Mouse (Mus musculus) embryonic facial prominence, embryonic 13.5 days (tissue): ENCODE results near the gene Acp4. TPM values are rescaled to one million over a fixed set of nuclear protein-coding genes. Genes with fewer than 3 reads are reported as not detected.

Experiments used
- ATAC-seq: fragments of 200-750 bp; cut with Nextera tagmentation; 2 replicates; pipeline ENCODE4 v1.8.0; 2017; ENCODE audit warnings: low read depth; ENCODE audit not compliant: insufficient number of reproducible peaks, insufficient read depth, low FRiP score, low TSS enrichment
- H3K27ac ChIP-seq: fragments of 300-500 bp; sonication (generic); 2 replicates; pipeline ENCODE4 v1.5.1; 2015; ENCODE audit warnings: moderate library complexity, mild to moderate bottlenecking, inconsistent platforms
- H3K27me3 ChIP-seq: fragments of 300-500 bp; sonication (generic); 2 replicates; pipeline ENCODE4 v1.6.1; 2015; ENCODE audit warnings: mild to moderate bottlenecking, inconsistent platforms
- H3K36me3 ChIP-seq: fragments of 300-500 bp; sonication (generic); 2 replicates; pipeline ENCODE4 v1.6.1; 2015; ENCODE audit warnings: mild to moderate bottlenecking, inconsistent platforms
- H3K4me1 ChIP-seq: fragments of 300-500 bp; sonication (generic); 2 replicates; pipeline ENCODE4 v1.6.1; 2015; ENCODE audit warnings: inconsistent platforms
- H3K4me2 ChIP-seq: fragments of 300-500 bp; sonication (generic); 2 replicates; pipeline ENCODE4 v1.6.1; 2015; ENCODE audit warnings: moderate library complexity, mild to moderate bottlenecking, inconsistent platforms
- H3K4me3 ChIP-seq: fragments of 300-500 bp; sonication (generic); 2 replicates; pipeline ENCODE4 v1.5.1; 2015; ENCODE audit warnings: mild to moderate bottlenecking, inconsistent platforms
- H3K9ac ChIP-seq: fragments of 300-500 bp; sonication (generic); 2 replicates; pipeline ENCODE4 v1.6.1; 2015; ENCODE audit warnings: mild to moderate bottlenecking, inconsistent platforms
- H3K9me3 ChIP-seq: fragments of 300-500 bp; sonication (generic); 2 replicates; pipeline ENCODE4 v1.6.1; 2016; ENCODE audit warnings: inconsistent platforms
- WGBS: fragments of 180-500 bp; shearing (Covaris S2); methylation state at CpG from one replicate; pipeline ENCODE4 v1.1.7; 2015; ENCODE audit warnings: mixed read lengths; 5-methylcytosine and 5-hydroxymethylcytosine counted together
- polyA plus RNA-seq: library from polyadenylated mRNA; unstranded; fragments of >200 nt; fragmentation: Nextera tagmentation; extraction: Ambion mirVana; gene quantifications from 2 replicates; pipeline ENCODE4 v1.2.1, GENCODE M21; 2015

The Acp4 gene
- polyA plus RNA-seq, 1 experiment from 2014 or later: 0.13 TPM

DNA sequence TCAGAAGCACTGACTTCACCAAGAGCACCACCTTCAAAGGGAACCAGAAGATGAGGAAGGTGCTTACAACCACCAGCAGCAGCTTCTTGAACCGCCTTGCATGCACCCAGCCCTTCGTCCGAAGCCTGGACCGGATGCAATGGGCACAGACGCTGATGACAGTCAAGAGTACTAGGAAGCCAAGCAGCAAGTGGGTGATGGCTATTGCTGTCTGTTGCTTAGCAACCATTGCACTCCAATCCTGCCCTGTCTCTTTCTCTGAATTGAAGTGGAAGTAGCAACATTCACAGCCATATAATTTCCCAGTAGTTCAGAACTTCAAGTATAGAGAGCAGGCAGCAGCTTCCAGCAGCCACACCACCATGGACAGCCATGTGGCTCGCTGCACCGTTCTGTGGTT, 24.4 kb upstream of the Acp4 start:
- Histone ChIP-seq H3K4me1 (no peaks in the 10 kb centered on the region), H3K4me3 (no peak overlapping the region), H3K27me3 (peaks cover 7% of the 10 kb centered on the region; the same call in 1 of the 2 replicates)

DNA sequence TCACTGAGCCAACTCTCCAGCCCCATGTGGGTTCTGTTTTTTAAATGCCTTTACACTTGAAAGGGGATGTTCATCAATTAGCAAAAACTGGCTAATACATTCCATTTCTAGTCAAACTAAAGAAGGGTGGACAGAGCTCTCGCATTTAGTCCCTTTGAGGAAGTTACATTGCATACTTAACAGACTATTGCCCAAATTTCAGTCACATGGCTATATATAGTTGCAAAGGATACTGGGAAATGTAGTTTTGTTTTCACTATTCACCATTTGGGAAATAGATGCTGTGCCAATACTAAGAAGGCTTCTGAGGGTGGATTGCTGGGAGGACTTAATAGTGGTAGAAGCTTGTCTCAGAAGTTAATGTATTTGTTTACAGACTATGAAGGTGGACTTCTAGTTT, 23.8 kb upstream of the Acp4 start:
- no peaks in the 10 kb centered on the region for H3K36me3 ChIP-seq
- H3K4me2 ChIP-seq: no peak overlapping the region
- H3K9me3 ChIP-seq: peaks cover 5% of the 10 kb centered on the region; the same call in 1 of the 2 replicates
- no peak for ATAC-seq
- peaks cover 7% of the 10 kb centered on the region for H3K27me3 ChIP-seq
- H3K9ac ChIP-seq: no peak overlapping the region
- no peak overlapping the region for H3K4me3 ChIP-seq
- H3K4me1 ChIP-seq: no peaks in the 10 kb centered on the region
- WGBS: 63% methylated on average over 1 of the region's 1 CpGs
- H3K27ac ChIP-seq: no peak overlapping the region

More for the DNA sequence above, 24.4 kb upstream of the Acp4 start:
- ATAC-seq: no peak
- no peak overlapping the region for H3K9ac ChIP-seq
- H3K4me2 ChIP-seq: no peak overlapping the region
- H3K27ac ChIP-seq: no peak overlapping the region
- 83% methylated on average over 7 of the region's 7 CpGs for WGBS
- no peaks in the 10 kb centered on the region for H3K36me3 ChIP-seq
- peaks cover 5% of the 10 kb centered on the region; the same call in 1 of the 2 replicates for H3K9me3 ChIP-seq

DNA sequence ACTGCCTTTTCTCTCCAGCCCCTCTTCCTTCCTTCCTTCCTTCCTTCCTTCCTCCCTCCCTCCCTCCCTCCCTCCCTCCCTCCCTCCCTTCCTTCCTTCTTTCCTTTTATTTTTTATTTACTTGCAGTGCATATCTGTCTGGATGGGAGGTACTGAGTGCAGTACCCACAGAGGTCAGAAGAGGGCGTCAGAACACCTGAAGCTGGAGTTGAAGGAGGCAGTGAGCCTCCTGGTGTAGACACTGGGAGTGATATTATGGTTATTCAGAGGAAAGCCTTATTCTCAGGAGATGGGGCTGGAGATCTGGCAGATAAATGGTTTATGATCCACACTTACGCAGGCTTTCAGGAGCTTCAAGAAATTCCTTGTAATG, 20.1 kb upstream of the Acp4 start:
- Histone ChIP-seq H3K36me3 (no peaks in the 10 kb centered on the region), H3K4me3 (no peak overlapping the region), H3K9me3 (peaks cover 5% of the 10 kb centered on the region; the same call in 1 of the 2 replicates), H3K27me3 (peaks cover 31% of the 10 kb centered on the region), H3K9ac (no peak overlapping the region), H3K4me2 (no peak overlapping the region), H3K27ac (no peak overlapping the region), H3K4me1 (no peaks in the 10 kb centered on the region)
- no peak for ATAC-seq
- WGBS: 43% methylated on average over 2 of the region's 2 CpGs

DNA sequence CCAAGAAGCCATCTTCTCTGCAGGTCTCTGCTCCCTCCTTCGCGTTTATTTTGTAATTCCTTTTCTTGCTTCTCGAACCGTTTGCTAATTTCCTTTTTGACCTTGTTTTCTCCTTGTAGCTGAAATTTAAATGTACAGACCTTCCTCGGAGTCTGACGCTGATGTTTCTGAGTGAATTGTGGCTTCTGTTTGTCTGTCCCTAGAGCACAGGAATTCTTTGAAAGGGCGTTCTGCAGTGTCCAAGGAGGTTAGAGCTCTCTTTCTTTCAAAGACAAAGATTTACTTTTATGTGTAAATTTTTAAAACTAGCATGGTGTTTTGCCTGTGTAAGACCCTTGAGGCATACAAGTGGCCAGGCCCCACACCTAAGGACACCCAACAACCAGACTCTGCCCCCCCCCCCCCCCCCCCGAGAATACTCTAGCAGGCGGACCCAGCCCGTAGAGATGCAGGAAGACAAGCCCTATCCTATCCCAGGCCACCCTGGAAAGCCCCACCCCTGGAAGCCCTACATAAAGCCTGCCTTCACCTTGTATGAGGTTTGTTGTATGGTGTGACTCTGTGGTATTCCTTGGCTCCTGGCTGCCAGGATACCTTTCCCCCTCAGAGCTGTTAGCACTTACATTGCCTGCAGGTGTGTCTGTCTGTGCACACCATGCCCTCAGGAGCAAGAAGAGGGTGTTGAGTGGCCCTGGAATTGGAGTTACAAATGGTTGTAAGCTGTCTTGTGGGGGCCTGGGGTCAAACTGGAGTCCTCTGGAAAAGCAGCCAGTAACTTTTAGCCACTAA, 19.5 kb upstream of the Acp4 start:
- Histone ChIP-seq H3K9me3 (peaks cover 5% of the 10 kb centered on the region; the same call in 1 of the 2 replicates), H3K4me3 (no peak overlapping the region), H3K9ac (no peak overlapping the region), H3K36me3 (no peaks in the 10 kb centered on the region), H3K27me3 (peaks cover 34% of the 10 kb centered on the region), H3K27ac (no peak overlapping the region), H3K4me2 (no peak overlapping the region), H3K4me1 (no peaks in the 10 kb centered on the region)
- WGBS: 75% methylated on average over 9 of the region's 10 CpGs
- ATAC-seq: no peak

DNA sequence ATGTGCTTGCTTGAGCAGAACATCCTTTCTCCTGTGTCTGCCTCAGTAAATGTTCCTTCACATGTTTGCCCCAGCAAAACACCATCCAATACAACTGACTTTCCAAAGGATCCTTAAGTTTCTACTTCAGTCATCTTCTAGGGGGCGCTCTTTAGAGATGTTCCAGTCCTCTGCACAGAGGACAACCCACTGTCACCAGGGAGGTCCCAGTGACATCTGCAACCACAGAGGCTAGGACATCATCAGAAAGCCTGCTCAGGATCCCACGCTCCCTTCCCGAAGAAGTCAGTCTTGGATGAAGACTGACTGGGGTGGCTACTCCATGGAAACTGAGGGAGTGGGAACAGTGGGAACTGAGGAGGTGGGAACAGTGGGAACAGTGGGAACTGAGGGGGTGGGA, 18.4 kb upstream of the Acp4 start:
- Histone ChIP-seq H3K27ac (no peak overlapping the region), H3K27me3 (peaks cover 34% of the 10 kb centered on the region), H3K4me1 (no peaks in the 10 kb centered on the region), H3K9me3 (peaks cover 5% of the 10 kb centered on the region; the same call in 1 of the 2 replicates), H3K36me3 (no peaks in the 10 kb centered on the region), H3K4me2 (no peak overlapping the region), H3K9ac (no peak overlapping the region), H3K4me3 (no peak overlapping the region)
- no peak for ATAC-seq
- WGBS: 79% methylated on average over 3 of the region's 3 CpGs

DNA sequence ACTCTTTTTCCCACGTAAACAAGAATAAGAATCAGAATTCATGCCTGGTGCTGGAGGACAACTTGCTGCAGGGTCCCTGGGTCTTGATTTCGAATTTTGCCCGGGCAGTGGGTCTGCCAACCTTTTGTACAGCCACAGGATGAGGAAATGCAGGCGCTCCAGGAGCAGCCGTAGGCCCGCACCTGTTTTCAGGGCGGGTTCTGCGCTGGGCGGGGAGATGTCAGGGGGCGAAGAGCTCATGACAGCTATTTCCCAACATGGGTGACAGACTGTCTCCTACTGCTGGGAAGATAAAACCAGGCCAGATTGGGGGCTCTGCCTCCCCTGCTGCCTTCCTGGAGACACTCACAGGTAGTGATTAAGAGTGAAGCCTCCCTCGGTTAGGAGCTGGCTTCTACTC, 16.9 kb upstream of the Acp4 start:
- peaks cover 34% of the 10 kb centered on the region for H3K27me3 ChIP-seq
- H3K36me3 ChIP-seq: no peaks in the 10 kb centered on the region
- no peaks in the 10 kb centered on the region for H3K4me1 ChIP-seq
- ATAC-seq: no peak
- no peak overlapping the region for H3K27ac ChIP-seq
- peaks cover 5% of the 10 kb centered on the region; the same call in 1 of the 2 replicates for H3K9me3 ChIP-seq
- WGBS: 34% methylated on average over 11 of the region's 11 CpGs
- H3K4me3 ChIP-seq: no peak overlapping the region
- no peak overlapping the region for H3K9ac ChIP-seq
- H3K4me2 ChIP-seq: no peak overlapping the region

DNA sequence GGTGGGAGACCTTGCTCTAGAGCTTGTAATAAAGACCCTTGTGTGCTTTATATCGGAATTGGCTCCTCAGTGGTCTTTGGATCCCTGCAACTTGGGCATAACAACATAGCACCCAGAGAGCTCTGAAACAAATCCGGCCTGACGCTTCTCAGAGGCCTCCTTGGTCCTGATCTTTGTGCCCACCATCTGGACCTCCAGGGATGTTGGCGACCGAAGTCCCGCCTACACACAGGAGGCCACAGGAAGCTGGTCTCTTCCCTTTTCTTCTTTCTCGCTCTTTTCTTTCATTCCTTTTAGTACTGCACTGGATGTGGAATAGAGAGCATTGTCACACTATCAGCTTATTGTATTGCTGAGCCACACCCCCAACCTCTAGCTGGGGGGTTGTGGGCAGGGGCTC, 16.3 kb upstream of the Acp4 start:
- Histone ChIP-seq H3K4me2 (no peak overlapping the region), H3K27ac (no peak overlapping the region), H3K4me1 (no peaks in the 10 kb centered on the region), H3K9me3 (peaks cover 5% of the 10 kb centered on the region; the same call in 1 of the 2 replicates), H3K4me3 (no peak overlapping the region), H3K27me3 (peaks cover 32% of the 10 kb centered on the region), H3K36me3 (no peaks in the 10 kb centered on the region), H3K9ac (no peak overlapping the region)
- no peak for ATAC-seq
- WGBS: 74% methylated on average over 7 of the region's 7 CpGs

DNA sequence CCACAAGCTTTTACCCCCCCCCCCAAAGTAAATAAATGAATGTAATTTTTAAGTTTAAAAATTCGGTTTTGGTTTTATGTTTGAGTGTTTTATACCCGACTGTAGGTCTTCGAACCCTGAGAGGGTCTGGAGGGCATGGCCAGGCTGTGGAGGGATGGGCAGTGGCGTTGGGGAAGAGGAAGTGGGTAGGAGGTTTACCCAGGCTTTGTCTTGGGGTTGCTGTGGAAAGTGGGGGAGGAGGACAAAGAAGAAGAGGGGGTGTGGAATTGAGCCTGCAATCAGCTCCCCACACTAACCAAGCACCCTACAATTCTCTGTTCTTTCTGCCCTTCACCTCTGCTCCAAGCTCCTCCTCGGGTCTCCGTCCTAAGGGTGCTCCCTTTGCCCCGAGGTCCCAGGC, 15.4 kb upstream of the Acp4 start:
- WGBS: 84% methylated on average over 7 of the region's 7 CpGs
- Histone ChIP-seq H3K27me3 (peaks cover 36% of the 10 kb centered on the region), H3K36me3 (no peaks in the 10 kb centered on the region)

DNA sequence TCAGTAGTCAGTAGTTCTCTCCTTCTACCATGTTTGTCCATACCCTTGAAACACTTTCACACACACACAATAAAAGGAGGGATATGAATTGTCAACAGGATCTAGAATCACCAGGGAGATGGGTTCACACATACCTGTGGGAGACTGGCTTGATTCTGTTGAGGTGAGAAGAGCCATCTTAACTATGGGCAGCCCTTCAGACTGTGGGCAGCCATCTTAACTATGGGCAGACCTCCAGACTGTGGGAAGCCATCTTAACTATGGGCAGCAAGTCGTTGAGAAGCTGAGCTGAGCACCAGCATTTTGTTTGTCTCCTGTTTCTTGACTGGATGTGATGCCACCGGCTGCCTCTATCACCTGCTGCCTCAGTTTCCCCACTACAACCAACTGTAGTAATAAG, 14.1 kb upstream of the Acp4 start:
- no peak for ATAC-seq
- no peak overlapping the region for H3K4me3 ChIP-seq
- 75% methylated on average over 2 of the region's 2 CpGs for WGBS
- no peak overlapping the region for H3K4me2 ChIP-seq
- no peak overlapping the region for H3K9ac ChIP-seq
- H3K27me3 ChIP-seq: peaks cover 43% of the 10 kb centered on the region
- no peak overlapping the region for H3K27ac ChIP-seq
- H3K4me1 ChIP-seq: no peaks in the 10 kb centered on the region
- no peaks in the 10 kb centered on the region for H3K9me3 ChIP-seq
- no peaks in the 10 kb centered on the region for H3K36me3 ChIP-seq

More for the DNA sequence above, 15.4 kb upstream of the Acp4 start:
- Histone ChIP-seq H3K9ac (no peak overlapping the region), H3K4me3 (no peak overlapping the region), H3K27ac (no peak overlapping the region), H3K4me2 (no peak overlapping the region), H3K9me3 (no peaks in the 10 kb centered on the region), H3K4me1 (no peaks in the 10 kb centered on the region)
- ATAC-seq: no peak

DNA sequence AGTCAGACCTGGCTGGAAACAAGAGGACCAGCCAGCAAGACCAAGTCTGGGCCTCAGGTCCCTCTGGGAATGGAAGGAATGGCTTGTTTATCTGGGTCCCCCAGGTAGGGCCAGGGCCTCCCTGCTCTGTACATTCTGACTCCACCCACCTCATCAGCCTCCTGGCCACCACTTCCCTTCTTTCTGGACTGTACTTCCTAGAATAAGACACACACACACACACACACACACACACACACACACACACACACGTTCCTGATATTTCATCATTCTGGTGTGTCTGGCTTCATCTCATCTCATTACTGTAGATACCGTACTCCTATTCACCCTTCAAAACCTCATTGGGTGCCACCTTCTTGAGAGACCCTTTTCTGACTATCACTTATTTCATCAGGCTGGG, 12.2 kb upstream of the Acp4 start:
- H3K27ac ChIP-seq: no peak overlapping the region
- H3K9me3 ChIP-seq: no peaks in the 10 kb centered on the region
- no peak overlapping the region for H3K9ac ChIP-seq
- no peak overlapping the region for H3K4me3 ChIP-seq
- WGBS: 93% methylated on average over 2 of the region's 2 CpGs
- ATAC-seq: no peak
- no peaks in the 10 kb centered on the region for H3K4me1 ChIP-seq
- H3K27me3 ChIP-seq: peaks cover 43% of the 10 kb centered on the region
- H3K4me2 ChIP-seq: no peak overlapping the region
- H3K36me3 ChIP-seq: no peaks in the 10 kb centered on the region

DNA sequence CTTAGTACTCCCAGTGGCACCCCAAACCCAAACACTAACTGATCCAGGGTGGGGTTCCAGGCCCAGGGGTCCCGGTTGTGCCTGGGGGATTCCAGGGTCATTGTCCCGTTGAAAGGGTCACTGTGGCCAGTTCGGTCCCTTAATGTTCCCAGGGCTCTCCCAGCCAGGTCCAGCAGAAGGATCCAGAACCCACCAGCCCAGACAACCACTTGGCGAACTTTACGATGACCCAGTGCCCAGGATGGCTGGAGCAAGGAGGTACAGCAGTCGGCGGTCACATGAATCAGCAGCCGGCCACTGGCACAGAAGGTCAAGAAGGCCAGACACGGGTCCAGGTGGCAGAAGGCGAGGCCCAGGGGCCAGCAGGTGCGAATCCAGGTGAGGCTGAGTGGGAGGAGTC, 10.9 kb upstream of the Acp4 start:
- peaks cover 4% of the 10 kb centered on the region; the same call in 1 of the 2 replicates for H3K4me1 ChIP-seq
- ATAC-seq: no peak
- H3K36me3 ChIP-seq: no peaks in the 10 kb centered on the region
- H3K9me3 ChIP-seq: no peaks in the 10 kb centered on the region
- H3K4me3 ChIP-seq: no peak overlapping the region
- no peak overlapping the region for H3K27ac ChIP-seq
- no peak overlapping the region for H3K4me2 ChIP-seq
- peaks cover 42% of the 10 kb centered on the region for H3K27me3 ChIP-seq
- whole genome bisulfite sequencing: 77% methylated on average over 11 of the region's 11 CpGs
- no peak overlapping the region for H3K9ac ChIP-seq
